Mouse (Mus musculus): Measurements from ENCODE around the gene Rnaseh1. TPM values are rescaled to one million over a fixed set of nuclear protein-coding genes. Genes with fewer than 3 reads are reported as not detected.

Gene Rnaseh1
- polyA plus RNA-seq, 1 experiment, result 16.7 TPM

- TF ChIP-seq POLR2A (IDR thresholded peaks at IDR 0.05; ENCODE audit: low read depth, low read length) (no peak), CTCF (IDR thresholded peaks at IDR 0.05; ENCODE audit: borderline replicate concordance, insufficient read depth, low read length) (no peak)
- Histone ChIP-seq H3K4me3 (ENCODE audit: insufficient read depth, low read length) (no peak overlapping the region), H3K4me1 (ENCODE audit: control insufficient read depth, insufficient read depth, low read length) (no peaks in the 10 kb centered on the region), H3K27ac (ENCODE audit: insufficient read depth, low read length) (no peak overlapping the region)
Measured at GRCm38 (mm10) chr12:28688996-28689395, 39.6 kb downstream of the Rnaseh1 start.

- H3K4me3 ChIP-seq (ENCODE audit: insufficient read depth, low read length), result no peak overlapping the region
- no peak overlapping the region for H3K27ac ChIP-seq (ENCODE audit: insufficient read depth, low read length)
- TF ChIP-seq CTCF (IDR thresholded peaks at IDR 0.05; ENCODE audit: borderline replicate concordance, insufficient read depth, low read length) (no peak), POLR2A (IDR thresholded peaks at IDR 0.05; ENCODE audit: low read depth, low read length) (no peak)
- no peaks in the 10 kb centered on the region for H3K4me1 ChIP-seq (ENCODE audit: control insufficient read depth, insufficient read depth, low read length)
Measured at GRCm38 (mm10) chr12:28690730-28691129, 41.3 kb downstream of the Rnaseh1 start.

GRCm38 (mm10) chr12:28693738-28694137 lies 44.3 kb downstream of the Rnaseh1 start:
- TF ChIP-seq POLR2A (IDR thresholded peaks at IDR 0.05; ENCODE audit: low read depth, low read length) (no peak), CTCF (IDR thresholded peaks at IDR 0.05; ENCODE audit: borderline replicate concordance, insufficient read depth, low read length) (no peak)
- no peak overlapping the region for H3K4me3 ChIP-seq (ENCODE audit: insufficient read depth, low read length)

GRCm38 (mm10) chr12:28694231-28694630 lies 44.8 kb downstream of the Rnaseh1 start:
- H3K27ac ChIP-seq (ENCODE audit: insufficient read depth, low read length), result no peak overlapping the region
- no peak overlapping the region for H3K4me3 ChIP-seq (ENCODE audit: insufficient read depth, low read length)
- no peaks in the 10 kb centered on the region for H3K4me1 ChIP-seq (ENCODE audit: control insufficient read depth, insufficient read depth, low read length)
- TF ChIP-seq POLR2A (IDR thresholded peaks at IDR 0.05; ENCODE audit: low read depth, low read length) (no peak), CTCF (IDR thresholded peaks at IDR 0.05; ENCODE audit: borderline replicate concordance, insufficient read depth, low read length) (no peak)

More at GRCm38 (mm10) chr12:28693738-28694137, 44.3 kb downstream of the Rnaseh1 start:
- no peak overlapping the region for H3K27ac ChIP-seq (ENCODE audit: insufficient read depth, low read length)
- no peaks in the 10 kb centered on the region for H3K4me1 ChIP-seq (ENCODE audit: control insufficient read depth, insufficient read depth, low read length)

- Histone ChIP-seq H3K4me1 (ENCODE audit: control insufficient read depth, insufficient read depth, low read length) (no peaks in the 10 kb centered on the region), H3K4me3 (ENCODE audit: insufficient read depth, low read length) (no peak overlapping the region), H3K27ac (ENCODE audit: insufficient read depth, low read length) (no peak overlapping the region)
- TF ChIP-seq CTCF (IDR thresholded peaks at IDR 0.05; ENCODE audit: borderline replicate concordance, insufficient read depth, low read length), result no peak
- TF ChIP-seq POLR2A (IDR thresholded peaks at IDR 0.05; ENCODE audit: low read depth, low read length), result no peak
Measured at GRCm38 (mm10) chr12:28694776-28695175, 45.4 kb downstream of the Rnaseh1 start.

GRCm38 (mm10) chr12:28697821-28698595 lies 48.6 kb downstream of the Rnaseh1 start:
- TF ChIP-seq POLR2A (IDR thresholded peaks at IDR 0.05; ENCODE audit: low read depth, low read length) (no peak), CTCF (IDR thresholded peaks at IDR 0.05; ENCODE audit: borderline replicate concordance, insufficient read depth, low read length) (no peak)
- H3K27ac ChIP-seq (ENCODE audit: insufficient read depth, low read length), result no peak overlapping the region

GRCm38 (mm10) chr12:28699086-28699485 lies 49.7 kb downstream of the Rnaseh1 start:
- TF ChIP-seq CTCF (IDR thresholded peaks at IDR 0.05; ENCODE audit: borderline replicate concordance, insufficient read depth, low read length), result no peak
- TF ChIP-seq POLR2A (IDR thresholded peaks at IDR 0.05; ENCODE audit: low read depth, low read length), result no peak
- Histone ChIP-seq H3K4me3 (ENCODE audit: insufficient read depth, low read length) (no peak overlapping the region), H3K4me1 (ENCODE audit: control insufficient read depth, insufficient read depth, low read length) (no peaks in the 10 kb centered on the region), H3K27ac (ENCODE audit: insufficient read depth, low read length) (no peak overlapping the region)

More at GRCm38 (mm10) chr12:28697821-28698595, 48.6 kb downstream of the Rnaseh1 start:
- no peak overlapping the region for H3K4me3 ChIP-seq (ENCODE audit: insufficient read depth, low read length)
- no peaks in the 10 kb centered on the region for H3K4me1 ChIP-seq (ENCODE audit: control insufficient read depth, insufficient read depth, low read length)

GRCm38 (mm10) chr12:28699656-28700055 lies 50.3 kb downstream of the Rnaseh1 start:
- Histone ChIP-seq H3K27ac (ENCODE audit: insufficient read depth, low read length) (no peak overlapping the region), H3K4me1 (ENCODE audit: control insufficient read depth, insufficient read depth, low read length) (no peaks in the 10 kb centered on the region), H3K4me3 (ENCODE audit: insufficient read depth, low read length) (no peak overlapping the region)
- TF ChIP-seq CTCF (IDR thresholded peaks at IDR 0.05; ENCODE audit: borderline replicate concordance, insufficient read depth, low read length) (peak; percentile 86; the same call in 1 of the 2 replicates), POLR2A (IDR thresholded peaks at IDR 0.05; ENCODE audit: low read depth, low read length) (no peak)

GRCm38 (mm10) chr12:28700101-28700511 lies 50.7 kb downstream of the Rnaseh1 start:
- Histone ChIP-seq H3K4me3 (ENCODE audit: insufficient read depth, low read length) (no peak overlapping the region), H3K27ac (ENCODE audit: insufficient read depth, low read length) (no peak overlapping the region), H3K4me1 (ENCODE audit: control insufficient read depth, insufficient read depth, low read length) (no peaks in the 10 kb centered on the region)
- TF ChIP-seq CTCF (IDR thresholded peaks at IDR 0.05; ENCODE audit: borderline replicate concordance, insufficient read depth, low read length) (no peak), POLR2A (IDR thresholded peaks at IDR 0.05; ENCODE audit: low read depth, low read length) (no peak)

GRCm38 (mm10) chr12:28700561-28701025 lies 51.2 kb downstream of the Rnaseh1 start:
- TF ChIP-seq POLR2A (IDR thresholded peaks at IDR 0.05; ENCODE audit: low read depth, low read length) (no peak), CTCF (IDR thresholded peaks at IDR 0.05; ENCODE audit: borderline replicate concordance, insufficient read depth, low read length) (no peak)
- Histone ChIP-seq H3K4me1 (ENCODE audit: control insufficient read depth, insufficient read depth, low read length) (no peaks in the 10 kb centered on the region), H3K4me3 (ENCODE audit: insufficient read depth, low read length) (no peak overlapping the region), H3K27ac (ENCODE audit: insufficient read depth, low read length) (no peak overlapping the region)

Data from embryonic fibroblast, embryonic 13.5 days (primary cell).